Mouse (Mus musculus) midbrain, embryonic 11.5 days (tissue): ENCODE results near the gene Cwc22. TPM values are rescaled to one million over a fixed set of nuclear protein-coding genes. Genes with fewer than 3 reads are reported as not detected.

Experiments used
- ATAC-seq: fragments of 200-750 bp; cut with Nextera tagmentation; 2 replicates; pipeline ENCODE4 v1.8.0; 2017; ENCODE audit warnings: moderate TSS enrichment, moderate library complexity; ENCODE audit not compliant: low FRiP score
- DNase-seq: peaks from one replicate; pipeline ENCODE4 v3.0.0; 2015; ENCODE audit warnings: low spot score; ENCODE audit errors: missing footprints
- H3K27ac ChIP-seq: fragments of 300-500 bp; sonication (generic); 2 replicates; pipeline ENCODE4 v1.5.1; 2014; ENCODE audit warnings: low read depth, low read length
- H3K27me3 ChIP-seq: fragments of 300-500 bp; sonication (generic); 2 replicates; pipeline ENCODE4 v1.6.1; 2014; ENCODE audit warnings: mild to moderate bottlenecking, low read length, moderate library complexity, mixed read lengths; ENCODE audit not compliant: control insufficient read depth, insufficient read depth
- H3K36me3 ChIP-seq: fragments of 300-500 bp; sonication (generic); 2 replicates; pipeline ENCODE4 v1.6.1; 2014; ENCODE audit warnings: mild to moderate bottlenecking, low read length, moderate library complexity, mixed read lengths; ENCODE audit not compliant: control insufficient read depth, insufficient read depth
- H3K4me1 ChIP-seq: fragments of 300-500 bp; sonication (generic); 2 replicates; pipeline ENCODE4 v1.6.1; 2014; ENCODE audit warnings: low read length; ENCODE audit not compliant: control insufficient read depth, insufficient read depth
- H3K4me2 ChIP-seq: fragments of 300-500 bp; sonication (generic); 2 replicates; pipeline ENCODE4 v1.6.1; 2014; ENCODE audit warnings: mild to moderate bottlenecking, moderate library complexity
- H3K4me3 ChIP-seq: fragments of 300-500 bp; sonication (generic); 2 replicates; pipeline ENCODE4 v1.5.1; 2014; ENCODE audit warnings: low read depth, low read length
- H3K9ac ChIP-seq: fragments of 300-500 bp; sonication (generic); 2 replicates; pipeline ENCODE4 v1.6.1; 2014; ENCODE audit warnings: low read length
- H3K9me3 ChIP-seq: fragments of 300-500 bp; sonication (generic); 2 replicates; pipeline ENCODE4 v1.6.1; 2016; ENCODE audit warnings: low read length; ENCODE audit not compliant: control insufficient read depth
- WGBS: fragments of 180-500 bp; shearing (Covaris S2); extraction: QIAGEN DNeasy Blood & Tissue Kit; methylation state at CpG from one replicate; pipeline ENCODE4 v1.1.7; 2014; 5-methylcytosine and 5-hydroxymethylcytosine counted together
- polyA plus RNA-seq: library from polyadenylated mRNA; unstranded; fragments of >200 nt; fragmentation: Nextera tagmentation; extraction: Ambion mirVana; gene quantifications from 2 replicates; pipeline ENCODE4 v1.2.1, GENCODE M21; 2014

Cwc22 gene
- 37.0 and 38.5 TPM in 2 replicates for polyA plus RNA-seq

GRCm38 (mm10) chr2:77945596-77946485 is at the start of gene Cwc22:
Gene Cwc22 (minus strand): TSS chr2:77946375.
- Histone ChIP-seq H3K9me3 (no peaks in the 10 kb centered on the region), H3K9ac (peak within 1 kb of the TSS; percentile 90), H3K4me2 (peak within 1 kb of the TSS; percentile 81), H3K27ac (no peak within 1 kb of the TSS), H3K27me3 (no peaks in the 10 kb centered on the region), H3K36me3 (no peaks in the 10 kb centered on the region), H3K4me1 (peaks cover 7% of the 10 kb centered on the region), H3K4me3 (peak within 1 kb of the TSS; percentile 65)
- under 1% methylated on average over 54 of the region's 55 CpGs for WGBS
- ATAC-seq (peak; percentile 94), DNase-seq (peak; percentile 99)

DNA sequence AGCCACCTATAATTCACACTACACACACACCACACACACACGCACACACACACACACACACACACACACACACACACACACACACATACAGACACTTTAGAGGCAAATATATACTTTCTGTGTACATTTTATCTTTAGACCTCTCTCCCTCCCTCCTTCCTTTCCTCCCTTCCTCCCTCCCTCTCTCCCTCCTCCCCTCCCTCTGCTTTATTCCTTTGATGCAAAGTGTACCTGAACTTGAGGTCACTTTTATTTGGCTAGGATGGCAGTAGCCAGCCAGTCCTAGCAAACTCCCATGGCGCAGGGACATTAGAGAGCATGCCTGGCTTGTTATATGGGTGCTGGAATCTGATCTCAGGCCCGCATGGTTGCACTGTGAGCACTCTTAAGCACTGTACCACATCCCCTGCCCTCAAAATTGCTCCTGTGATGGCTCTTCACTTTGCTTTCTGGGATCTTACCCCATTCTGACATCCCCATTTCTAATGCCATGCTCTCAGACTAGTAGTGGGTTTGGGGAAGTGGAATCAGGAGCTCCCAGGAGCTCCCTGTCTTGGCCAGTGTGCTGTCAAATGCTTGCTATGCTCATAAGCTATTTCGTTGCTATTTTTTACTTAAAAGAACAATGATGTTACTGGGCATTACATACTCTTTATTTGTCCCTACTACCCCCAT is 47.7 kb upstream of the Cwc22 start:
- no peaks in the 10 kb centered on the region for H3K4me1 ChIP-seq
- no peak overlapping the region for H3K27ac ChIP-seq
- no peak overlapping the region for H3K9ac ChIP-seq
- no peaks in the 10 kb centered on the region for H3K36me3 ChIP-seq
- no peaks in the 10 kb centered on the region for H3K9me3 ChIP-seq
- no peak overlapping the region for H3K4me2 ChIP-seq
- WGBS = 77% methylated on average over 4 of the region's 4 CpGs
- ATAC-seq = no peak
- H3K4me3 ChIP-seq = no peak overlapping the region
- H3K27me3 ChIP-seq = no peaks in the 10 kb centered on the region
- DNase-seq = no peak

GRCm38 (mm10) chr2:77992951-77993604 is 46.9 kb upstream of the Cwc22 start:
- Histone ChIP-seq H3K9me3 (no peaks in the 10 kb centered on the region), H3K4me3 (no peak overlapping the region), H3K27me3 (no peaks in the 10 kb centered on the region), H3K36me3 (no peaks in the 10 kb centered on the region), H3K27ac (no peak overlapping the region), H3K4me1 (no peaks in the 10 kb centered on the region), H3K9ac (no peak overlapping the region), H3K4me2 (no peak overlapping the region)
- no peak for ATAC-seq
- WGBS = 81% methylated on average over 3 of the region's 3 CpGs
- no peak for DNase-seq

DNA sequence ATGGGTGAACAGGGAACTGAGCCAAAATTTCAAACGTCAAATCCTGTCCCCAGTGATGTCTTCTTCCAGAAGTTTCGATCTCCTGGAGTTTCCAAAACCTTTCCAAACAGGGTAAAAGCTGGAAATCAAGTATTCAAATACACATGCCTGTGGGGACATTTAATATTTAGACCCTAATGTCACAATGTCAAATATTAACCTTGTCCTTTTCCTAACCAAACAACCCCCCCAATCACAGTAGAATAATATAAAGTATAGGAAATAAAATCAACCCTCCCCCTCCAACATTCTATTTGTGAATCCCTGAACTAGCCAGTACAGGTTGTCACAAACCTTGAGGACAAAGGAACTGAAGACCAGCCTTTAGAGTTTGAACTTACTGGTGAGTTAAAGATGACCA is 44.6 kb upstream of the Cwc22 start:
- Histone ChIP-seq H3K36me3 (no peaks in the 10 kb centered on the region), H3K27ac (no peak overlapping the region), H3K4me2 (no peak overlapping the region), H3K4me3 (no peak overlapping the region), H3K9ac (no peak overlapping the region), H3K4me1 (no peaks in the 10 kb centered on the region), H3K27me3 (no peaks in the 10 kb centered on the region), H3K9me3 (no peaks in the 10 kb centered on the region)
- no peak for ATAC-seq
- 61% methylated on average over 2 of the region's 2 CpGs for WGBS
- DNase-seq = no peak

GRCm38 (mm10) chr2:77990121-77990520 is 43.9 kb upstream of the Cwc22 start:
- no peak overlapping the region for H3K4me3 ChIP-seq
- DNase-seq (no peak), ATAC-seq (no peak)
- H3K9me3 ChIP-seq = no peaks in the 10 kb centered on the region
- H3K4me2 ChIP-seq = no peak overlapping the region
- H3K27me3 ChIP-seq = no peaks in the 10 kb centered on the region
- no peaks in the 10 kb centered on the region for H3K36me3 ChIP-seq
- no peaks in the 10 kb centered on the region for H3K4me1 ChIP-seq
- no peak overlapping the region for H3K27ac ChIP-seq
- no peak overlapping the region for H3K9ac ChIP-seq

DNA sequence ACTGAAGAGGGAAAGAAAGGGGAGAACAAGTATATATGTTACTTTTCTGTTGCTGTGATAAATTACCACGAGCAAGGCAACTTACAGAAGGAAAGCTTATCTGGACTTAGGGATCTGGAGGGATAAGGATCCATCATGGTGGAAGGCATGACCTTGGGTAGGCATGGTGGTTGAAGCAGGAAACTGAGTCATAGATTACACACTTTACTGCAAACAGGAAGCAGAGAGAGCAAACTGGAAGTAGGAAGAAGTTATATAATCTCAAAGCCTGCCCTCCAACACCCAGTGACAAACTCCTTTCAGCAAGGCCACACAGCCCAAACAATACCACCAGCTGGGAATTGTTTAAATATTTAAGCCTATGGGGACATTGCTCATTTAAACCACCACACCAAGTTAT is 43.2 kb upstream of the Cwc22 start:
- 69% methylated on average over 1 of the region's 1 CpGs for WGBS
- ATAC-seq (no peak), DNase-seq (no peak)
- Histone ChIP-seq H3K36me3 (no peaks in the 10 kb centered on the region), H3K27me3 (no peaks in the 10 kb centered on the region), H3K4me1 (no peaks in the 10 kb centered on the region), H3K4me3 (no peak overlapping the region), H3K9me3 (no peaks in the 10 kb centered on the region), H3K4me2 (no peak overlapping the region), H3K27ac (no peak overlapping the region), H3K9ac (no peak overlapping the region)

GRCm38 (mm10) chr2:77985991-77986730 is 40.0 kb upstream of the Cwc22 start:
- Histone ChIP-seq H3K4me2 (no peak overlapping the region), H3K9me3 (no peaks in the 10 kb centered on the region), H3K27ac (no peak overlapping the region), H3K36me3 (no peaks in the 10 kb centered on the region), H3K4me3 (no peak overlapping the region), H3K9ac (no peak overlapping the region), H3K27me3 (no peaks in the 10 kb centered on the region), H3K4me1 (no peaks in the 10 kb centered on the region)
- ATAC-seq (no peak), DNase-seq (no peak)
- 77% methylated on average over 2 of the region's 2 CpGs for WGBS

- Histone ChIP-seq H3K9me3 (no peaks in the 10 kb centered on the region), H3K9ac (no peak overlapping the region), H3K4me3 (no peak overlapping the region), H3K27me3 (no peaks in the 10 kb centered on the region), H3K4me1 (no peaks in the 10 kb centered on the region), H3K27ac (no peak overlapping the region), H3K4me2 (no peak overlapping the region), H3K36me3 (no peaks in the 10 kb centered on the region)
- ATAC-seq = no peak
- DNase-seq = no peak
- WGBS = 81% methylated on average over 4 of the region's 4 CpGs
Observed at GRCm38 (mm10) chr2:77984209-77984608, 38.0 kb upstream of the Cwc22 start.
